Mouse (Mus musculus) heart, postnatal 25 days (tissue): Measurements from ENCODE around the gene Gba2. TPM values are rescaled to one million over a fixed set of nuclear protein-coding genes. Genes with fewer than 3 reads are reported as not detected.

ENCODE experiments used
- DNase-seq: peaks from one replicate; pipeline ENCODE4 v3.0.0; 2022; ENCODE audit warnings: low spot score
- intact Hi-C: fragments of 180-260 bp; cut with DNase I; formaldehyde crosslinking; loops from one replicate; pipeline ENCODE4 v1.15.1; 2025
- total RNA-seq, 2 experiments: library from RNA; stranded (reverse); gene quantifications; 2 replicates each; pipeline ENCODE4 v1.2.3; 2021

The Gba2 gene
- total RNA-seq, 2 experiments from 2014 or later: 13.5 to 14.3 TPM

DNA sequence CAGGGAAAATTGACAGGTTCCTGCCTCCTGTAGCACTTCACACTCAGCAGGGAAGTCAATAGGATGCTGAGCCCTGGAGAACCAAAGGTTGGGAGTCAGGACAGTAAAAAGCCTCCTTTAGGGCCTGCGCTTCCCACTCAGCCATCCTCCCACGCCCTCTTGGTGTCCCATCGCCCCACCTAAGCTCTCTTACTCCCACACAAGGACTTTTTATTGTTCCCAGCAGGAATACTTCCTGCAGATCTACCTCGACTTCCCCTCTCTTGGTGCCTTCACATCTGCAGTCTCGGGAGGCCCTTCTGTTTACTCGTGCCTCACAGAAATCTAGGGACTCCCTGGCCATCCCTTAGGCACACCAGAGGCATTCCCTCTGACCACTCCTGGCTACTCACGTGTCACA is 4.7 kb upstream of the Gba2 start:
- intact Hi-C loops: no loop called here
- no peak for DNase-seq

DNA sequence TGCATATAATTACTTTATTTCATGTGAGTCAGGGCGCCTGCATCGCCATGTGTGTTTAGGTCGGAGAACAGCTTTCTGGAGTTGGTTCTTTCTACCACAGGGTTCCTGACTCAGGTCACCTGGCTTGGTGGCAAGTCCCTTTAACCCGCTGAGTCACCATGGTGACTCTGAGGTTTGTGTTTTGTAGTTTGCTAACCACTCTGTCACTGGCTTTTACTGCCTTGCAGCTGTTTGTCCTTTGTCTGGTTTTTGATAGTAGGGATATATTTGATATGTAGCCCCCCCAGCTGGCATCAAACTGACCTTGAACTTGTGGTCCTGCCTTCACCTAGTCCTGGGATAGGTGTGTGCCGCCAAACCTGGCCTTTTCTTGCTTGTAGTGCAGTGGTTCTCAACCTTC is 3.6 kb upstream of the Gba2 start:
- no peak for DNase-seq
- intact Hi-C loops: no loop called here

DNA sequence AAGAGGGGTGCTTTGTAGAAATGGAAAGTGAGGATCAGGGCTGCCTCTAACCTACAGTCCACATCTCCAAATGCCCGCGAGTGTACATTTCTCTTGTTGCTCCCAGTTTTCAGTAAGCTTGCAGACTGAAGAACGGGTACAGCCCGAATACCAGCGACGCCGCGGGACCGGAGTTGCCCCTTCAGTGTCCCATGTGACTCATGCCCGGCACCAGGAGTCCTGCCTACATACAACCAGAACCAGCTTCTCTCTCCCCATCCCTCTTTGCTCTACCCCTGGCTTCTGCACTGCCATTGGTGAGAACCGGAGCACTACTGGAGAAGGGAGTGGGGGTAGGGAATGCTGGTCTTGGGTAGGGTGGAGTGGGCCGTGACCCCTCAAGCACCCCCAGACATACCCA is 2.7 kb upstream of the Gba2 start:
- intact Hi-C loops: no loop called here
- DNase-seq: no peak

DNA sequence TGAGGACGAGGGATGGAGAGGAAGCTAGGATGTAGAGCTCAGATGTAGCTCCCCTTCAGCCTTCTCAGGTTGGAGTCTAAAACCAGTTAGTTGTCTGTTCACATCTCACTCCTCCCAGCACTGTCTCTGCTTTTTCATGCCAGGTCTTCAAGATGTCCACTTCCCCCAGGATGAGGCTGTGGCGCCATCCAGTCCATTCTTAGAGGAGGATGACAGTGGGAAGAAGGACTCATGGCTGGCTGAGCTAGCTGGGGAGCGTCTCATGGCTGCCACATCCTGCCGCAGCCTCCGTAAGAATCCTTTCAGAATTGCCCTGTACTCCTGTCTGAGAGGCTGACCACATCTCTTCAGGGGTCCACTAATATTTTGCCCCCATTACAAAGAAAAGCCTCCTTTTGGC is 2.0 kb upstream of the Gba2 start:
- intact Hi-C loops: no loop called here
- DNase-seq: no peak

DNA sequence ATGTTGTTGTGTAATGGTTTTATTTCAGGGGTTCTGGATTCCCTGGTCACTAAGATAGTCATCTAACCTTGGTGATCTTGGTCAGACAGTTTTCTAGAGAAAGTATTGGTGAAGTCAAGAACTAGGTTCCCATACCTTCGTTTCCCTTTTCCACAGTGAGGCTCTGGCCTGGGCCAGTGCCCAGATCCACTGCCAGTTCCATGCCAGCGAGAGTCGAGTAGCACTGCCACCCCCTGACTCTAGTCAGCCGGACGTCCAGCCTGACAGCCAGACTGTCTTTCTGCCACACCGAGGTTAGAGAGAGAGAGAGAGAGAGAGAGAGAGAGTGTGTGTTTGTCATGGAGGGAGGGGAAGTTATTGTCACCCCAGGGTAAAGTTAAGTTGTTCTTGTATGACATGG is 1.1 kb upstream of the Gba2 start:
- intact Hi-C loops: loop anchor here (5.0 kb wide), 2 partner anchors 47 to 53 kb away; partner anchors contain the start of gene Npr2
- no peak for DNase-seq

DNA sequence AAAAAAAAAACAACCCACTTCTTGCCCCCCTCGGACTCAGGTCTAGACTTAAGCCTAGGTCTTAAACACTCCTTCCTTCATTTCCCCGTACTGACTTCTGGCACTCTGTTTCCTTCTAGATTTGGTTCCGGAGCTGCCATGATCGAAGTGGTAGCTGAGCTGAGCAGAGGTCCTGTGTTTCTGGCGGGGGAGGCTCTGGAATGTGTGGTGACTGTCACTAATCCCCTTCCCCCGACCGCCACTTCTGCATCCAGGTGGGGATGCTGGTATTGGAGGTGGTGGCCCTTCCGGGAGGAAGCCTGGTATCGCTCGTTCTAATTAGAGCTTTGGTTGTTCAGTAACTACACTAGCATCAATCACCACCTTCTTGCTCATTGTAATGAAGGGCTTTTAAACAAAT is 583 bp upstream of the Gba2 start:
- no peak for DNase-seq
- intact Hi-C loops: loop anchor here (5.0 kb wide), 2 partner anchors 47 to 53 kb away; partner anchors contain the start of gene Npr2

DNA sequence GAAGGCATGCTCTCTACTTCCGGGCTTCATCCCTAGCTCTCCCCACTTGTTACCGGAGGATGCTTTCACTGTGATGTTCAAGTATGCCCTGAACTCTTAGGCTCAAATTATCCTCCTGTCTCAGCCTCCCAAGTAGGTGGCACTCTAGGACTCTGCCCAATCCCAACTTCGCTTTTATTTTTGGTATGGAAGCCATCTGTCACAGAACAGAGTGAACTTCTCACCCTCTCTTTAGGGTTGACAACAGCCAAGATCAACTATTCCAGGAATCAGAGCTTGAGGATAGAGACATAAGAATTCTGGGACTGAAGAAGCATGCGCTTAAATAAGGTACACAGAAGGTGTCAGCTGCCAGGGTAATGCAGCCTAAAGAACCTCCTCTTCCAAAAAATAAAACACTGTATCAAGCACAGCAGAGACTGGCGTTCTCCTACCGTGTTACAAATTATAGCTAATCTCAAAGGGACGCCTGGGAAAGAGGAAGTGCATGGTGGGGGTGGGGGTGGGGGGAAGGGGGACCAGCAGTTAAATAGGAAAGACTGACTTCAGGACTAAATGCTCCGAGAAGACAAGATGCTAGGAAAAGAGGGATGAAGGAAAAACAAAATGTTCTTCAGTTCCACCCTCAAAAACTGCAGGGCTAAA is 1.3 kb downstream of the Gba2 start:
- no peak for DNase-seq
- intact Hi-C loops: loop anchor here (5.0 kb wide), 2 partner anchors 45 to 55 kb away; partner anchors contain the start of gene Npr2

DNA sequence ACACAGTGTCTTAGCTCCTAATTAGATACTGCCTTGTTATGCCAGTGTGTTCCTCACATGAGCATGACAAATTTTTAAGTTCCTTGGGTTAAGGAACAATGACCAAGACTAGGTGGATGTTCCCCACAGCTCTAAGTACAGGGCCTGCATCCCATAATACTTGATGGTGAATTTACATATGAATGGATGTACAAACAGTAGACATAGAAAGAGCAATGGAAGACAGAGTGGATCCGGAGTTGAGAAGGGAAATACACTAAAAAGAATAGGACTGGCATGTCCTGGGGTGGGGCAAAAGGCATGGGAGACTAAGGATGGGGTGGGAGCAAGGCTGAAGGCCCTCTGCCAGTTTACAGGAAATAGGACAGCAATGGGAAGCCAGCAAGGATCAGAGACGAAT is 3.3 kb downstream of the Gba2 start:
- no peak for DNase-seq
- intact Hi-C loops: loop anchor here (5.0 kb wide), 2 partner anchors 43 to 57 kb away; partner anchors contain the start of gene Npr2

DNA sequence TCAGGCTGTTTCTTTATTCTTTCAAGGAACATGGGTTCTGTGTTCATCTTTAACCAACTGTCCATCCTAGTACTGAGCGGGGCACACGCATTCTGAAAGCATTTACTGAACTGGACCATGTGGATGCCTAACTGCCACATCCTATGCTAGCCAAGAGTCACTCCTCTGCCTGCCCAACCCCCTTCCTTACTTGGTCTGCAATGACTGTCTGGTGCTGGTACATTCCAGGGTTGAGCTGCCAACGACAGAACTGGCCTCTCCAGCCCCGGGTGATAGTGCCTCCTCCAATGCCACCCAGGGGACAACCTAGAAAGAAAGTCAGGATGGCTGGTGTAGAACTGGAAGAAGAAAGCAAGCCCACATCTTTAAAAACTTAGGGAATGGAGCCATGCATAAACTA is 5.1 kb downstream of the Gba2 start:
- DNase-seq: no peak
- intact Hi-C loops: no loop called here

DNA sequence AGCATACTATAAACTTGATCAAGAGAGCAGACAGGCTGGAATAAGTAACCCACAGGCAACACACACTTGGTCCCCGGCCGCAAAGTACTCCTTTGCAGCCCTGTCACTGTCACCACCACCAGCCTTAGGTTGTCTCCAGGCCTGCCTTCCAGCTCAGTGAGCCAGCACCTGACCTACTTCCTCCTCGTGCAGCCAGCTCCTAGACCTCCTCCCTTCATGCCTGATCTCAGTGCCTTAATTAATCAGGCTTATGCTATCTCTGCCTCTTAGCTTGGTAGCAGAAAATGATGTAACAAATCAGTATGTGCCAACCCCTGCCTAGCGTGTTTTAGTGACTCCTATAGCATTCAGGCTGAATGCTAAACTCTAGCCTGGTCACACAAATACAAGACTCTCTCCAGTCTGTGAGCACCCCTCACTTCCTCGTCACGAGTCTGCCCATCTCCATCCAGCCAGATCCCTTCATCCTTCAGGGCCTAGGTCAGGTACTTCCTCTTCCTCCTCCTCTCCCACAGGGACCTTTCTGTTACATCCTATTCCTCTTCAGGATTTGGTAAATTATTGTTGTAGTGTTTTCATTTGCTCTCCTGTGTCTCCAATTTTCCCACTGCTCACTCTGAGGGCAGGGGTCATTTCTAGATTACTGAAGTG is 7.2 kb downstream of the Gba2 start:
- no peak for DNase-seq
- intact Hi-C loops: no loop called here

DNA sequence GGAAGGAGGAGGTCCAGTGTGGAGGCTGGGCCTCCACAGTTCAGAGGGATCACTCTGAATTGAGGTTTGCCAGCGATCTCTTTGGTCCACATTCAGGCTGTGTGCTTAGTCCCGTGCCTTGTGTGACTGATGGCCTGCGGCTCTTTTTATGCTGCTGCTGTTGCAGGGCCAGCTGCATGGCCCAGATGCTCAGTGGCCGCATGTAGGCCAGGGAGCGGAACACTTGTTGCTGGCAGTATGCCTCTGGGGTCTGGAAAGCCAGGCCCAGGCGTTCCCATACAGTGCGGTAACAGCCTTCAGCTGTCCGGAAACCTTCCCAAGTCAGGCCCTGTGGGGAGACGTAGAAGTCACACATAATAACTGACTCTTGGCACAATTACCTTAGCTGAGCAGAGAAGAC is 11.5 kb downstream of the Gba2 start:
- intact Hi-C loops: no loop called here

DNA sequence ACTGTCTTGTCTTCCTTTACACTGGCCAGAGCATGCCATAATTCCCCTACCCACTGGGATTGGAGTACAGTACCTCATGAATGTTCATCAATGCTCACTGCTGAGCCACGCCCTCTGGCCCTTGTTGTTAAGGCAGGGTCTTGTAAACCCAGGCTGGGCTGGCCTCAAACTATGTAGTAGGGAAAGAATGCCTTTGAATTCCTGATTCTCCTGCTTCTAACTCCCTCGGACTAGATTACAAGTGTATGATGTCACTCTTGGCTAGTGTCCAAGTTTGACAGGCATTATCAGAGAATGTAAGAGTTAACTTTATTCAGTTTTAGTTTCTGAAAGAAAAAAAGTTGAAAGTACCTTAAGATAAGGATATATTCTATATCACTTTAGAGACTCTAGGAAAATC is 14.4 kb downstream of the Gba2 start:
- DNase-seq: no peak
- intact Hi-C loops: no loop called here

More for the DNA sequence above, 11.5 kb downstream of the Gba2 start:
- no peak for DNase-seq

DNA sequence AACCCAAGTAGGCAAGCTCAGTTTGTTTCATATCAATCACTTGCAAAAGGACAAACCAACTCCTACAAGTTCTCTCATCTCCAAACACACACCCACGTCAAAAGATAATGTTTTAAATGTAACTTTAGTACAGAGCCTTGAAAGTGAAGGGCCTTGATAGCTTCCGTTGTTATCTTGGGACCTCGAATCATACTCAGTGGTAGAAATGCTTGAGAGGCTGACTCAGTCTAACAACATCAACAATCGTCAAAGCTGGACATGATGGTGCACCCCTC is 15.1 kb downstream of the Gba2 start:
- no peak for DNase-seq
- intact Hi-C loops: loop anchor here (1.0 kb wide), 1 partner anchor 13 kb away; no protein-coding TSS in a partner anchor

DNA sequence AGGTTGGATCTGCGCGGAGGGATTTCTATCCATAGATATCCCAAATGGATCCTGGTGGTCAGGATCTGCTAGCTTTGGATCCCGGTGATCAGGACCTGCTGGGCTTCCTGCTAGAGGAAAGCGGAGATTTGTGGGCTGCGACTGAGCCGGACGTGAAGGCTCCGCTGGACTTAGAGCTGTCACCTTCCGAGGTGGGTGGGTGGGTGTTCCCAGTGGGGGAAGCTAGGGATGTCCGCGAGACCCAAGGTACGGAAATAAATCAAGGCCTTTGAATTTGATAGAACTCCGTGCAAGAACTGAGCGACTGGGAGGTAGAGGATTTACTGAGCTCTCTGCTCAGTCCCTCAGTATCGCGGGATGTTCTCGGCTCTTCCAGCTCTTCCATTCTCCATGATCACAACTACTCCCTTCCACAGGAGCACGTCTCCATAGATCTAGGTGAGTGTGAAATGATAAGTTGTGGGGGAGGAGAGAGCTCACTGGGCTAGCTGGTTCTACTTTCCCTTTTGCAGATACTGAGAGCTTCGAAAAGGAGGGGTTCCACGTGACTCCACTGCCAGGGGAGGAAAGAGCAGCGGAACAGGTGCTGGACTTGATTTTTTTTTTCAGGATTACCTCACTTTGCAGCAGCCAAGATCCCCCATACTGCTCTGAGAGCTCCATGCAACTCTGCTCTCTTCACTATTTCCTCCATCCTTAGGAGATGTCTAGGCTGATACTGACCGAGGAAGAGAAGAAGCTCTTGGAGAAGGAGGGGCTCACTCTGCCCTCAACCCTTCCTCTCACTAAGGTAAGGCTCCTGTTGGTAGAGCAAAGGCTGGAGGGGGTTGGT is 15.7 kb downstream of the Gba2 start:
- intact Hi-C loops: loop anchor here (1.0 kb wide), 1 partner anchor 13 kb away; no protein-coding TSS in a partner anchor
- DNase-seq: no peak

DNA sequence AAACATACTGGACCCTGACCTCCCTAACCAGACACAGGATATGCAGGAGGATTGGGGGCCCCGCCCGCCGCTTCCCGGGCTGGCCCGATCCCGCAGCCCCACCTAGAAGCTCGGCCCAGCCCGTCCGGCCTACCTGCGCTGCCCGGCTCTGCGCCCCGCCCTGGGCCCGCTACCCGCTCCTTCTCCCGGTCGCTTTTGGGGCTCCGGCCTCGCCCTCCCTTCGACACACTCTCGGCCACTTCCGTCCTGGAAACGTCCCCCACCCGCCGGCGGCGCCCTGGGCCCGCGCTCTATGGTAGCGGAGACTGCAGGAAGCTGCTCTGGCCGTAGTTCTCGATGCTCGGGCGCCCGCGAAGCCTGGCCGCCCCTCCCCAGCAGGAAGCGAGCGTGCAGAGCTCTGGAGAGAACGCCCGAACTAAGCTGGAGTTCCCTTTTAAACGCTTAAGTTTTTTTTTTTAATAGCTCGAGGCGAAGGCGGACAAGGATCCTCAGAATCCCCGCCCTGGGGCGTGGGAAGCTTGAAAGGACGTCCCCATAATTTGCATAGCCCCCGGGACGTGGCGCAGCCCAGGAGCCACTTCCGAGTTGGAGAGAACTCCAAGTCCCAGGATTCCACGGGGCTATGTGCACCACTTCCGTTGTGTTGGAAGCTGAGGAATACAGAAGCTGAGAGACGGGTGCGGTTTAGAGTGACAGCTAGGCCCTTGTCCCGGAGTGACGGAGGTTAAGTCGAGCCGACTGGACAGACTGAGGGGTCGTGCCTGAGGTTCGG is 16.5 kb downstream of the Gba2 start, which contains the start of the genes Creb3 and Tln1:
Gene Creb3 (plus strand): TSS at position 336 of the 772 bp plus-strand sequence.
Gene Tln1 (minus strand): TSS at position 695 of the 772 bp plus-strand sequence.
- peak; percentile 94 for DNase-seq
- intact Hi-C loops: no loop called here

DNA sequence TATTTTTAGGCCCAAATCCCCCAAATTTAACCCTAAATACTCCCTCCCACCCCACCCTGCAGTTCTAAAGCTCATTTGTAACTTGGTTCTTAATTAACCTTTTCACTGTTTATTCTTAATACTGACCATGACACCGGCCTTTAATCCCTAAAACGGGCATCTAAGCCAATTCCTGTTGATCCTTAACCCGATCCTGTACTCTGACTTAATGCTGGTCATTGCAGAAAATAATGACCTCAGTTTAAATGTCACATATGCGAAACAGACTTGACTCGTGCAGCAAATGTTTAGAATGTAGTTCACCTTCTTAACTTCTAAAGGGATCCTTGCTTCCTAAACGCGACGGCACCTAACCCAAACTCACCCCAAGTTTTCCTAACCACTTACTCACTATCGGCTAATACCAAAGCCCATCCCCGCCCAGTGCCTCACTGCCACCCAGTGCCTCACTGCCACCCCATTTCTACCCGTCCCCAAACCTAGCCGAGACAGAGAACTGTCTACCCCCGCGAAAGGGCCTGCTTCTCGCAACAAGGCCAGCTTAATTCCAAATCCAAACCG is 17.2 kb downstream of the Gba2 start:
- intact Hi-C loops: no loop called here

DNA sequence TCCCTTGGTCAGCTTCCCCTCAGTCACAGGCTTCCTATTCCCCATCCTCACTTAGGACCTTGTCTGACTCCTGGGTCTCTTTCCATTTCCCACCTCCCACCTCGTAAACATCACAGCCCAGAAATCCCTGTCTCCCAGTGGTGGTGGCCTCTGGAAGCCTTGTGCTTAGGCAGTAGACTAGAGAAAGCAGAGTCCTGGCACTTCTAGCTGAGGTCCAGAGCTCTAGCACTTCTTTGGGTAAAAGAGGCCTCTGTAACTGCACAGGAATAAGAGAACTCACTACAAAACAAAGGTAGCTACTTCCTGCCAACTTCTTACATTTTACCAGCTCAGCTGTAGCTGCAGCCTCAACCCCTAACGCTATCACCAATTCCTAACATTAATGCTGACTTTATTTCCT is 17.7 kb downstream of the Gba2 start:
- intact Hi-C loops: no loop called here
- no peak for DNase-seq

More for the DNA sequence above, 17.2 kb downstream of the Gba2 start:
- DNase-seq: no peak

DNA sequence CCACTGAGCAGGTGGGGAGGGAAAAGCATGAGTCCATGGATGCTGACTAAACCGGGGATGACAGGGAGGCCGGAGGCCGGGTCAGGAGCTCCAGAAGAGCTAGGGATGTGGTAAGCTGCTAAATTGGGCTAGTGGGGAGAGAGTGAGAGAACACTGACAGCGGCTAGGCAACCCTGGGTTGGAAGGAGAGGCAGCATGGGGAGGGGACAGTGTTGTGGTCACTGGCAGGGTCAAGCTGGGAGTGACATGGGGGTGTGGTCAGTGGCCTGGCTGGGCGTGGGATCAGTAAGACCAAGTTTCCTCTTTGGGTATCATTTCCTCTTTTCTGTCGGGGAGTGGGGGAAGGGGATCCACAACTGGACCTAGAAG is 18.4 kb downstream of the Gba2 start:
- intact Hi-C loops: no loop called here
- peak; percentile 60 for DNase-seq

DNA sequence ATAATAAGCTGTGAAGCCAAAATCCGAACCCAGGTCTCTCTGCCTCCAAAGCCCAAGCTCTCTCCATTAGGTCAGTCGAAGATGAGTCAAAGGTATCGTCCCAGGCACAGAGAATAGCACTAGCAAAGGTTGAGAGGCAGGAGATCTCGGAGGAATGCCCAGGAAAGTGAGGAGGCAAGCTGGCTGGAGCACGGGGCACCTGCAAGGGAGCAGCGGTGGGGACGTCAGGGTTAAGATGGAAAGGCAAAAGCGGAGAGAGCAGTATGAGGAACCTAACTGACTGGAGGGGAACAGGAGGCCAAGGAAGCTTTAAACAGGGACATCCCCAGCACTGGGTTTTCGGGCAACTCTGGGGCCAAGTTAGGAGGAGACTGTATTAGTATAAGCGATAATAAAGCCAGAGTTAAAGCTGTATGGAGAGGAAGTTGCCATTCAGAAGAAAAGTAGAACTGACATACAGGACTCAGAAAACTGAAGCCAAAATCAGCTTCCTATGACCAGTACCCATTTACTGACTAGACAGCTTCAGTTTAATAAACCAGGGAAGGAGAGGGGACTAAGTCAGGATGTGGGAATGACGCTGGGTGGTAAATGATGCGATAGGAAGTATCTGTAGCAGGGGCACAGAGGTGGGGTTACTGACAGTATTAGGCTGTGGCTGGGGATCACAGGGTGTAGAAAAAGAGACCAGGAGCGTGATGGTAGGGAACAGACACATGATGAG is 19.0 kb downstream of the Gba2 start:
- intact Hi-C loops: loop anchor here (5.0 kb wide), 1 partner anchor 117 kb away; the partner anchor contains the start of gene Tesk1
- DNase-seq: no peak
